Mouse (Mus musculus) embryonic facial prominence, embryonic 12.5 days (tissue): ENCODE results near the gene Gm15130. TPM values are rescaled to one million over a fixed set of nuclear protein-coding genes. Genes with fewer than 3 reads are reported as not detected.

Source experiments
- ATAC-seq: fragments of 200-750 bp; cut with Nextera tagmentation; 2 replicates; pipeline ENCODE4 v1.8.0; 2017; ENCODE audit not compliant: insufficient number of reproducible peaks, insufficient read depth, low FRiP score, low TSS enrichment
- H3K27ac ChIP-seq: fragments of 300-500 bp; sonication (generic); 2 replicates; pipeline ENCODE4 v1.5.1; 2016; ENCODE audit warnings: mild to moderate bottlenecking
- H3K27me3 ChIP-seq: fragments of 300-500 bp; sonication (generic); 2 replicates; pipeline ENCODE4 v1.6.1; 2016; ENCODE audit warnings: mild to moderate bottlenecking, moderate library complexity
- H3K36me3 ChIP-seq: fragments of 300-500 bp; sonication (generic); 2 replicates; pipeline ENCODE4 v1.6.1; 2016; ENCODE audit warnings: mild to moderate bottlenecking
- H3K4me1 ChIP-seq: fragments of 300-500 bp; sonication (generic); 2 replicates; pipeline ENCODE4 v1.6.1; 2016
- H3K4me2 ChIP-seq: fragments of 300-500 bp; sonication (generic); replicated peaks from 2 replicates; pipeline ENCODE4 v1.6.1; 2016; ENCODE audit warnings: mild to moderate bottlenecking, moderate library complexity
- H3K4me3 ChIP-seq: fragments of 300-500 bp; sonication (generic); 2 replicates; pipeline ENCODE4 v1.5.1; 2016; ENCODE audit warnings: mild to moderate bottlenecking
- H3K9ac ChIP-seq: fragments of 300-500 bp; sonication (generic); 2 replicates; pipeline ENCODE4 v1.6.1; 2016; ENCODE audit warnings: mild to moderate bottlenecking, moderate library complexity
- H3K9me3 ChIP-seq: fragments of 300-500 bp; sonication (generic); 2 replicates; pipeline ENCODE4 v1.6.1; 2016; ENCODE audit warnings: mild to moderate bottlenecking, moderate library complexity
- WGBS: fragments of 180-500 bp; shearing (Covaris S2); methylation state at CpG from one replicate; pipeline ENCODE4 v1.1.7; 2016; 5-methylcytosine and 5-hydroxymethylcytosine counted together
- polyA plus RNA-seq: library from polyadenylated mRNA; unstranded; fragments of >200 nt; fragmentation: Nextera tagmentation; extraction: Ambion mirVana; gene quantifications from 2 replicates; pipeline ENCODE4 v1.2.1, GENCODE M21; 2016

The Gm15130 gene
- polyA plus RNA-seq: not detected in 2 replicates

DNA sequence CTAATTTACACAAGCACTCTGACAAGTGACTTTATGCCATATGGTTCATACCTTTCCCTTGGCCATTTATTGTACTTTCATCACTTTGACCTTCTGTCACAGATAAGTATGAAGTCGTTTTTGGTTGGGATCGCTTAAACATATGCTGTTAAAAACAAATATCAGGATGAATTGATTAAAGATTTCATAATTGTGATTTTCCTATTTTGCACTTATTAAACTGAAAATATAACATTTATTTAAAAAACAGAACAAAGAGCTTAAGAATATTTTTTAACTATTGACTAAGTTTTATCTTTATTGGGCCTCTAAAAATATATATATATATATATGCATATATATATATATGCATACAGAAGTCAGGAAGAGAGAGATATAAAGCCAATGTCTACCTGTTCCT, at the start of gene Gm15130:
Gene Gm15130, minus strand, starts transcription at position 101 of the 400 bp plus-strand sequence.
- H3K9me3 ChIP-seq: no peaks in the 10 kb centered on the region
- H3K9ac ChIP-seq: no peak within 1 kb of the TSS
- WGBS: 76% methylated on average over 2 of the region's 2 CpGs
- no peaks in the 10 kb centered on the region for H3K4me1 ChIP-seq
- H3K4me2 ChIP-seq: no peak within 1 kb of the TSS
- ATAC-seq: no peak
- H3K4me3 ChIP-seq: no peak within 1 kb of the TSS
- no peak within 1 kb of the TSS for H3K27ac ChIP-seq
- no peaks in the 10 kb centered on the region for H3K36me3 ChIP-seq
- no peaks in the 10 kb centered on the region for H3K27me3 ChIP-seq

DNA sequence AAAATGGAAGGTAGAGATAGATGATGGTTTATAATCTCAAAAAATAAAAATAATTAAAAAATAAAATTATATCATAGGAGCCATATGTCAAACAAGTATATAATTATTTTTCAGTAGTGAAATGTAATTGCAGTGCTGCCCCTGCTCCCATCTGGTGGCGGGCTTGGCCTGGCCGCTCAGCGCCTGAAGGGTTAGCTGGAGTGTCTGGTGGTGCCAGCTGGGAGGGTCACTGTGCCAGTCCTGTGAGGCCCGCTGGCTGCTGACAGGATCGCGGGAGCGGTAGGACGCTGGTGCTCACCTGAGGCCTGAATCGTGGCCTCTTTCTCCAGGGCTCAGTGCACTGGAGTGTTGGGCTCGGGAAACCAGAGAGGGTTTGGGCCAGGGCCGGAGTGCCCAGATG, 29.3 kb upstream of the Gm15130 start:
- 92% methylated on average over 11 of the region's 11 CpGs for WGBS
- Histone ChIP-seq H3K4me3 (no peak overlapping the region), H3K27me3 (no peaks in the 10 kb centered on the region), H3K4me2 (no peak overlapping the region), H3K36me3 (no peaks in the 10 kb centered on the region), H3K4me1 (no peaks in the 10 kb centered on the region), H3K9me3 (no peaks in the 10 kb centered on the region), H3K9ac (no peak overlapping the region), H3K27ac (no peak overlapping the region)
- ATAC-seq: no peak

GRCm38 (mm10) chr2:111135739-111136138, 17.0 kb downstream of the Gm15130 start:
- Histone ChIP-seq H3K27ac (no peak overlapping the region), H3K36me3 (no peaks in the 10 kb centered on the region), H3K9ac (no peak overlapping the region), H3K4me3 (no peak overlapping the region), H3K27me3 (no peaks in the 10 kb centered on the region), H3K4me2 (no peak overlapping the region), H3K9me3 (no peaks in the 10 kb centered on the region), H3K4me1 (no peaks in the 10 kb centered on the region)
- WGBS: 45% methylated on average over 5 of the region's 5 CpGs
- ATAC-seq: no peak

GRCm38 (mm10) chr2:111105882-111106281, 46.9 kb downstream of the Gm15130 start, which contains the start of gene Gm13941:
Gene Gm13941 (minus strand): TSS chr2:111105982.
- Histone ChIP-seq H3K4me2 (no peak within 1 kb of the TSS), H3K4me1 (no peaks in the 10 kb centered on the region), H3K4me3 (no peak within 1 kb of the TSS), H3K36me3 (no peaks in the 10 kb centered on the region), H3K27me3 (no peaks in the 10 kb centered on the region), H3K27ac (no peak within 1 kb of the TSS), H3K9me3 (no peaks in the 10 kb centered on the region), H3K9ac (no peak within 1 kb of the TSS)
- no peak for ATAC-seq

Other genes with a start within 250 kb of the Gm15130 start
- gene Ano3, start 202.0 kb downstream of the Gm15130 start, polyA plus RNA-seq: 0.34 and 0.69 TPM in 2 replicates
- gene Gm13941, start 47.0 kb downstream of the Gm15130 start, polyA plus RNA-seq: not detected in 2 replicates
- not detected in 2 replicates for gene 4930430A15Rik, start 76.7 kb upstream of the Gm15130 start, polyA plus RNA-seq
- gene Olfr1275, start 82.3 kb upstream of the Gm15130 start, polyA plus RNA-seq: not detected in 2 replicates
- gene Olfr1276, start 101.6 kb upstream of the Gm15130 start, polyA plus RNA-seq: not detected in 2 replicates
- gene Olfr1277, start 121.2 kb upstream of the Gm15130 start, polyA plus RNA-seq: not detected in 2 replicates
- not detected in 2 replicates for gene Olfr1278, start 137.2 kb upstream of the Gm15130 start, polyA plus RNA-seq
- not detected in 2 replicates for gene Olfr1279, start 147.7 kb upstream of the Gm15130 start, polyA plus RNA-seq
- not detected in 2 replicates for gene Olfr1280, start 161.1 kb upstream of the Gm15130 start, polyA plus RNA-seq
- gene Olfr1281, start 173.6 kb upstream of the Gm15130 start, polyA plus RNA-seq: not detected in 2 replicates
- not detected in 2 replicates for gene Olfr1282, start 183.1 kb upstream of the Gm15130 start, polyA plus RNA-seq
- not detected in 2 replicates for gene Olfr1283, start 213.9 kb upstream of the Gm15130 start, polyA plus RNA-seq
- not detected in 2 replicates for gene Olfr1284, start 222.6 kb upstream of the Gm15130 start, polyA plus RNA-seq